Mouse (Mus musculus) CH12.LX (cell line): ENCODE results near the gene Zfp36l1.

Source experiments
- CTCF ChIP-seq, 2 experiments: IDR thresholded peaks in 1 of 2; conservative IDR thresholded peaks in 1 of 2; 2 replicates each; pipeline ENCODE4 v1.5.1; 2011 to 2012; ENCODE audit warnings: low read depth in 2 of 2, low read length in 2 of 2, improper control_type of control experiment in 1 of 2, inconsistent platforms in 1 of 2, mild to moderate bottlenecking in 1 of 2, moderate library complexity in 1 of 2
- HCFC1 ChIP-seq: IDR thresholded peaks from 2 replicates; pipeline ENCODE4 v1.6.1; 2012; ENCODE audit warnings: low read depth, mild to moderate bottlenecking, inconsistent platforms, low read length, improper control_type of control experiment
- KAT2A ChIP-seq: IDR thresholded peaks from 2 replicates; pipeline ENCODE4 v1.6.1; 2012; ENCODE audit warnings: low read length, improper control_type of control experiment, inconsistent platforms; ENCODE audit not compliant: insufficient replicate concordance
- MAX ChIP-seq: IDR thresholded peaks from 2 replicates; pipeline ENCODE4 v1.6.1; 2011; ENCODE audit warnings: low read length, improper control_type of control experiment
- POLR2A ChIP-seq: IDR thresholded peaks from 2 replicates; pipeline ENCODE4 v1.6.1; 2011; ENCODE audit warnings: low read depth, mild to moderate bottlenecking, improper control_type of control experiment, low read length
- ZC3H11A ChIP-seq: IDR thresholded peaks from 2 replicates; pipeline ENCODE4 v1.6.1; 2012; ENCODE audit warnings: low read depth, mild to moderate bottlenecking, inconsistent platforms, low read length, improper control_type of control experiment

DNA sequence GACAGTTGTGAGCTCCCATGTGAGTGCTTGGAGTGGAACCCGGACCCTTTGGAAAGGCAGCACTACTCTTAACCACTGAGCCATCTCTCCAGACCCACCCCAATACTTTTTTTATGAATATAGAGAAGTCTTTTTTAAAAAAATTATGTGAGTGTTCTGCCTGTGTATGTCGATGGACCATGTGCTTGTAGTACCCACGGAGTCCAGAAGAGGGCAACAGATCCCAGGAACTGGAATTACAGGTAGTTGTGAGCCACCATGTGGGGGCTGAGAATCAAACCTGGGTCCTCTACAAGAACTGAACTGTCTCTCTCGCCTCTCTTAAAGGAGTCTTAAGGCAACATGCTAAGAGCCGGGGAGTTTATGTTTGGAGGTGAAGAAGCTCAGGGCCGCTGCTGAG lies 39.0 kb upstream of the Zfp36l1 start:
- TF ChIP-seq POLR2A (no peak), CTCF (conservative IDR thresholded peaks at IDR 0.05 in 1 of 2, IDR thresholded peaks at IDR 0.05 in 1 of 2; ENCODE audit: low read depth in 2 of 2, low read length in 2 of 2) (peak; percentile 32 to 37; a peak in 1 of 4 replicates), MAX (no peak), KAT2A (no peak), ZC3H11A (no peak), HCFC1 (no peak)
